Mouse (Mus musculus) c-Kit-positive CD71-positive TER-119-negative erythroid progenitor cells, embryonic 14.5 days (primary cell): ENCODE data around the gene Zfp786.
"Not testable (repeated sequence)": the region's sequence is repeated elsewhere in the genome, so short reads cannot be mapped to it uniquely, and the experiment has no call there.

Experiments used
- DNase-seq: peaks from one replicate; pipeline ENCODE4 v3.0.0-alpha.2; 2013; ENCODE audit warnings: low read depth

Gene Zfp786

DNA sequence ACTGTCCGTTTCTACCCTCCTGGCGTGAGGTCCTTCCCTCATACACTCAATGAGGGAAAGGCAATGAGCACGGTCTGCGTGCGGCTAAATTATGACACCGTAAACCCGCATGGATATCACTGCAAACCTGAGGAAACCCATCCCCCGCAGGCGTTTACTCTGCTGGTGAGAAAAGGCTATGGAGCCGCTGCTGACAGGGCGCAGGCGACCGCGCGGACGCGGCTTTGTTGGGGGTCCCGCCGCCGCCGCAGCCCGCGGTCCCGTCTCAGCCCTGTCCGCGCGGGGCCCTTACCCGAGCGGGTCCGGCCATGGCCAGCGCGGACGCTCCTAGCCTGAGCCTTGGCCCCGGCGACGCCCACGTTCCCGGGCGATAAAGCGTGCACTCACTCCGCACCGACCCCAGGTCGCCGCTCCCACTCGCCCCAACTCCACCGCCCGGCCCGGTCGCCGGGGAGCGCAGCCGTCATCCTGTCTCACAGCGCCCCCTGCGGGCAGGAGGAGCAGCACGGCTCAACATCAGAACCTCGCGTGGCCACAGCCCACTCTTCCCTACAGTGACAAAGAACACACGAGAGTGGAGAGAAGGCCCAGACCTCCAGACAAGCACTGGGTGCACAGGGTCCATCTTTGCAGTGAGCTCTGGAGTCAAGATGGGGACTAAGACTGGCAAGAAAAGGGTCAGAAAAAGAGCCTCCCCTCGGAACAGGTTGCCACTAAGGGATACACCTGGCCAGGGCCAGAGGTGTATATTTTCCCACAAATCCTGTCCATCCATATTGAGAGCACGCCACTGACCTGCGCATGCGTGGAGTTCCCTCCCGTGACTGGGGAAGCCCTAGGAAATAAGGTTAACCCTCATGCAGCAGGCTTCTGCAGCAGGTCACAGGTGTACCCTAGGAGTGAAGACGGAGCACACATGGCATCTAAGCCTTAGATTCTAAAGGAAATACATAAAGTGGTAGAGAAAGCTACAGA lies at the start of gene Zfp786:
Gene Zfp786, minus strand, starts transcription at position 764 of the 975 bp plus-strand sequence.
- DNase-seq, result no peak

DNA sequence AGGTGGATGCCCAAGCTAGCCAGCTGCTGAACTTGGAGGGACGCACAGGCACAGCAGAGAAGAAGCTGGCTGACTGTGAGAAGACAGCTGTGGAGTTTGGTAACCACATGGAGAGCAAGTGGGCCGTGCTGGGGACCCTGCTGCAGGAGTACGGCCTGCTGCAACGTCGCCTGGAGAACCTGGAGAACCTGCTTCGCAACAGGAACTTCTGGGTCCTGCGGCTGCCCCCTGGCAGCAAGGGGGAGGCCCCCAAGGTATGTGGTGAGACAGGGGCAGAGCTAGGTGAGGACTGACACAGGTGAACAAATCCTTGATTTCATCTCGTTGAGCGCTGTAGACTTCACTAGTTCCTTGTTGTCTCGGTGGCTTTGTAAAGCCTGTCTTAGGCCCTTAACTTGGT lies 49.5 kb upstream of the Zfp786 start:
- no peak for DNase-seq

DNA sequence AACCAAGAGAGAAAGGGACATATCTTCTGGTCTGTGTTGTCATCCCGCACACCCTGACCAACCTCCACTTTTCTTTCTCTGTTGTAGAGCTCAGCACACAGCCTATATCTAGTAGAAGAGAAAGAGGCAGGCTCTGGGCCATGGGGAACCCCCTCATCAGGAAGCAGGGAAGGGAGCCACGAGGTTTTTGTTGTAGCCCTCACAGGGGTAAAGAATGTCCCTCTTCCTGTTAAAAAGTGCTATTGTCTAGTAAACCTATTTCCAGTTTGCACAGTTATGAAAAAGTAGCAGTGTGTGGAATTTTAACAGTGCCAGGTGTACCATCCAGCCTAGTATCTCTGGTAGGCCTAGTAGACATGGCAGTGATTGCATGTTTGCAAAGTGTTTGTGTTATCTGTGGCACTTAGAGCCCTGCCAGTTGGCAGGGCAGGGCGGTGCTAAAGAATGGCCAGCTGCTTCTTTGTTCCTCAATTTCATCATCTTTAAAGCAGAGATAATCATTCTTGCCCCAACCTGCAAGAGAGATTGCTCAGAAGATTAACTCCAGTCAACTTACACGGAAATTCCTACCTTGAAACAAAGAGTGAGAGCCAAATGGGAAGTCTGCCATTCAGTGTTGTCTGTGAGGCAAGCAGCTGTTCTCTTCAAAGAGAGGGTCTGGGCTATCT lies 48.5 kb upstream of the Zfp786 start:
- DNase-seq, result no peak

DNA sequence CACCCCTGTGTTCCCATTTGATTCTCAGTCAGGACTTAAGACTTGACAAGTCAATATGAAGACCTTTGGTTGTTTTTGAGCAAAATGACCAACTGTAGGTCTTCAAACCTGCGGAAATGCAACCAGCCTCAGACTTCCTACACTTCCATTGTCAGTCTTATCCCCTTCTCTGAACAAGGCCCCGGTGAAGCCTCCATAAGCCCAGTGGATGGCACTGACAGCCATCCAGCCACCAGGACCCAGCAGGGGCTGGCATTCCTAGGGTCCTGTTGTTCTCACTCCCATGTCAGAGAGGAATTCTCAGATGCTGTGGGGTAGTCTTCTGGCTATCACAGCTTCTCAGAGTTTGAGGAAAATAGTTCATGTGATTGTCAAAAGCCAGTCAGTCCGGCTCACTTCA lies 47.9 kb upstream of the Zfp786 start:
- no peak for DNase-seq

DNA sequence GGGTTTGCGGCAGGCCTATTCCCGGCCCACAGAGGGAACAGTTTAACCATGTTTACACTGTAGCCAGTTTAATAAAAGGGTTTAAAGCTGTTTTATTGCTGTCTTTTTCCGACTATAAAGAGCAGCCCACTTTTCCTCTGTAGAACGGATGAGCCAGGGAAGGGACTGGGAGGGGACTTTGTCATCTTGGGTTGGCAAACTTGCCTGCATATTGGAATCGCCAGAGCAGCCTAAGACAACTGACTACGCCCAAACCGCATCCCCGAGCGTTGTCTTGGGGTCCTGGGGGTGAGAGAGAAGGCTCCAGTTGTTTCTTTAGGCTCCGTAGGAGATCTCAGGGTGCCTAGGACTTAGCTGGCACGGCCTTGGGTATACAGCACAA lies 47.5 kb upstream of the Zfp786 start:
- DNase-seq, result peak; percentile 35

DNA sequence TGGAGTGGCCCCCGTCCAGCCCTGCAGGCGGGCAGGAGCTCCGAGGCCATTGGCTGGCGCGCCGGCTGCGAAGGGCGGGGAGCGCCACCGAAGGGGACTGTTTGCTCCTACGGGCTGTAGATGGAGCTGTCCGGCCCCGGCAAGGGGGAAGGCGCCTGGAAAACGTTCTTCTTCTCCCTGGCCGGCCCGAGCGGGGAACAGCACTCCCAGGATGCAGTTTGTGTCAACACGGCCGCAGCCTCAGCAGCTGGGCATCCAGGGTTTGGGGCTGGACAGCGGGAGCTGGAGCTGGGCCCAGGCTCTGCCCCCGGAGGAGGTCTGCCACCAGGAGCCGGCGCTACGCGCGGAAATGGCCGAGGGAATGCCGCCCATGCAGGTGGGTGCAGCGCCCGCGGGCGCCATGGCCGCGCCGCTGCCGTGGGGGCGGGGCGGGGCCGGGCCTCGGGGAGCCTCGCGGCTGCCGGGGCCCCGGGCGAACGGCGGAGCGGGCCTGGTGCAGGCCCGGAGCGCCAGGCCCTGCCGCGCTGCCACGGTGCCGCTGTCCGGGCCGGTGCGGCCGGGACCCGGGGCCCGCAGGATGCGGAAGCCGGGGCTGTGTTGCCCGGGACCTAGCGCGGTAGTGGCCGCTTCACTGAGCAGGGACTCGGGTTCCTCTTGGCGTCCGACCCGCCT lies 46.9 kb upstream of the Zfp786 start:
- DNase-seq, result peak; percentile 72

DNA sequence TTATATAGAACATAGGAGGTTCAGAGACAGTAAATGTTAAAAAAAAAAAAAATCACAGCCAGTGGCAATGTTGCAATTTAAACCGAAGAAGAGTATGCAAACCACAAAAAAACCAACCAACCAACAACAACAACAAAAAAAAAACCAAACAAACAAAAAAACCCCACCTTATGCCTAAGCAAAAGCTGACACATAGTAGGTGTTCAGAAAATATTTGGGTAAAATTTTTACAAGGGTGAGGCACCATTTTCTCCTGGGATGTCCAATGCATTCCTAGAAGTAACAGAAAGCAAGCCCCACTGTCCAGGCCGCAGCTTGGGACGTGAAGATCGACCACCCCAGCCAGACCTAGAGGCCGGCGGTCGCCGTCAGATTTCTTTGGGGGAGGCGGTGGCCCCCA lies 46.4 kb upstream of the Zfp786 start, which contains the start of gene Zfp282:
Gene Zfp282, plus strand, starts transcription at position 147 of the 400 bp plus-strand sequence.
- DNase-seq, result no peak

DNA sequence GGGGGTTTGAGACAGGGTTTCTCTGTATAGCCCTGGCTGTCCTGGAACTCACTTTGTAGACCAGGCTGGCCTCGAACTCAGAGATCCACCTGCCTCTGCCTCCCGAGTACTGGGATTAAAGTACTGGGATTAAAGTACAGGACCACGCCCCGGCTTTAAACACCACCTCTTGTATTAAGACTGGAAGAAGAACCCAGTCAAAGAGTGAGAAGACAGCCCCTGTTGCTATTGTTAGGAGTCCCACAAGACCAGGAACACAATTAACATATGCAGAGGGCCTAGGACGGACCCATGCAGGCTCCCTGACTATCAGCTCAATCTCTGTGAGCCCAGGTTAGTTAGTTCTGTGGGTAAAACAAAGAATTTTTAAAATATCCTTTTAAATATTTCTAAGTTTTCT lies 41.6 kb upstream of the Zfp786 start:
- DNase-seq, result no peak

DNA sequence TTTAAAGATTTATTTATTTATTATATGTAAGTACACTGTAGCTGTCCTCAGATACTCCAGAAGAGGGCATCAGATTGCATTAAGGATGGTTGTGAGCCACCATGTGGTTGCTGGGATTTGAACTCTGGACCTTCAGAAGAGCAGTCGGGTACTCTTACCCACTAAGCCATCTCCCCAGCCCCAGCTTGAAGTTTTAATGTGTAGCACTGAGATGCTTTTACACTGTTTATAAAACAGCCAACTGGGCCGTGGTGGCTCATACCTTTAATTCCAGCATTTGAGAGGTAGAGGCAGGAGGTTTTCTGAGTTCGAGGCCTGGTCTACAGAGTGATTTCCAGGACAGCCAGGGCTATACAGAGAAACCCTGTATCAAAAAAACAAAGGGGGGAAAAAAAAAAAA lies 27.1 kb upstream of the Zfp786 start:
- not testable (repeated sequence) for DNase-seq

DNA sequence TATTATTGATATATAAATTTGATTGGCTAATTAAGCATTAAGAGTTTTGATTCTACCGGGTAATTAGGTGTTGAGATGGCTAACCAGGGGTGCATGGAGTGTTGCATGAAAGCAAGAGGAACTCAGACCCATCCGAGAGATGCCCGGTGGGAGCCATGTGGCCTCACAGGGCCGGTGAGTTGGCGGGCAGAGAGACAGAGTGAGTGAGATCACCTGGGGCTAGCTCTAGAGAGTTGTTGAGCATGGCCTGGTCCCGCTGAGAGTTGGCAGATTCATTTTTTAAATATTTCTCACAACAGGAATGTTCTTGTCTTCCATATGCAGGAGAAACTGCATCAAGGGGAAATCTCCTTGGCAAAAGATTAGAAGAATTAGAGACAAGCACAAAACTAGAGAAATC lies 26.6 kb upstream of the Zfp786 start:
- no peak for DNase-seq

DNA sequence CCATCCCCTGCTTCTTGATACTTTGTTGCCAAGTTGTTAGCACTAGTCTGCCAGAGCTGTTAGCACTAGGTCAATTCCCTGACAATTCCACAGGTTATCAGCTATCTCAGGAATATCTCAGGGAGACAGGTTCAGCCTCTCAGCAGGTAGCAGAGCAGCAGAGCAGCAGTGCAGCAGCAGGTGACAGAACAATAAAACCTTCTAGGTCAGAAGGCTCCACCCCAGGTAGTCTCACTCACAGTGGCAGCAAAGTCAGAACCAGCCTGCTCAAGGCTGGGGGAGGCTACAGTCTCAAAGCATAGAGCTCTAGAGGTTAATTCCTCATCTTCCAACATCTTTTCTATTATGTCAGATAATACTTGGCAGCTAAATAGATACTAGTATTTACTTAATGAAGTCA lies 15.1 kb upstream of the Zfp786 start:
- no peak for DNase-seq

DNA sequence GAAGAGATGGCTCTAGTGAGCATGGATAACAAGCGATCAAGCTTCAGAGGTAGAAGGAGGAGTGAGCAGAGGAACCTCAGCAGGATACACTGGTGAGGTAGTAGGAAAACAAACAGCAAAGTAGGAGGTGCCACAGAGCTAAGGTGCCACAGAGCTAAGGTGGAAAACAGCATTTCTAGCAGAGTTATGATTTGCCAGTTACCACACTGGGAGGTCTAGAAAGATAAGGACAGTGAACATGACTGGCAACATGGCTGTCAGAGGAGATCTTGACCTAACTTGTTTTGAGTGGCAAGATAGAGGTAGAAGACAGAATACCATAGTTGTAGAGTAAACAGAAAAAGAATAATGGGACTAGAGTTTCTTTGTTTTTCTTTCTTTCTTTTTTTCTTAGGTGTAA lies 11.7 kb upstream of the Zfp786 start:
- no peak for DNase-seq

DNA sequence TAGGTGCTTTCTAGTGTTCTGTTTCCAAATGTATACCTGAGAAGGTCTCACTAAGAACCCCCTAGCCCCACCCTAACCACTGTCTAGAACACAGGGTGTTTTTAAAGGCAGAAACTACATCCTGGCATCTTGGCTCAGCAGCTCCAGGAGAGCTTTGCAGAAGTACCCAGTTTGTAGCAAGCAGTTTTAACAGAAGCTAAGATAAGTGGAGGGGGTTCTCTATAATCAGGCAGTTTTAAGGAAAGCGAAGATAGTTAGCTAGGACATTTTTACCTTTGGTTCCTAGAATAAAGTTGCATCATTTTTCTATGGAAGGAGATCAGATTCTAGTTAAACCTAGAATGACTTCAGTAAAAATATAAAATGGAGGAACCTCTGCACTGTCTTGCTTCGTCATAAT lies 11.2 kb upstream of the Zfp786 start:
- no peak for DNase-seq

DNA sequence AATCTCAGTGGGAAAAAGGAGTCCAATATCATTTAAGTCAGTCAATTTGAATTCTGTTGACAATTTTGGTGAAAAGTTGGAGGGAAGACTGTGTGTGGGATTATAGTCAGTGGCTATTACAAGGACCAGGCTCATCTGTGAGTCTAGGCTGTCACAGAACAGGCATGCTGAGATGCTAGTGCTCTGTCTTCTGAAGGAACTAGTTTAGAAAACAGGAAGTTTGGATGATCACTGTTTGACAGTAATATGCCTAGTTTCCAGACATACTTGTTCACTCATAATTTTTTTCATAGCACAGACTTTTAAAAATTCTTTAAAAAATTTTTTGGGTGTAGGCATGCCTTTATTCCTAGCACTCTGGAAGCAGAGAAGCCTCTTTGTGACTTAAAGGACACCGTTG lies 10.4 kb upstream of the Zfp786 start:
- no peak for DNase-seq

DNA sequence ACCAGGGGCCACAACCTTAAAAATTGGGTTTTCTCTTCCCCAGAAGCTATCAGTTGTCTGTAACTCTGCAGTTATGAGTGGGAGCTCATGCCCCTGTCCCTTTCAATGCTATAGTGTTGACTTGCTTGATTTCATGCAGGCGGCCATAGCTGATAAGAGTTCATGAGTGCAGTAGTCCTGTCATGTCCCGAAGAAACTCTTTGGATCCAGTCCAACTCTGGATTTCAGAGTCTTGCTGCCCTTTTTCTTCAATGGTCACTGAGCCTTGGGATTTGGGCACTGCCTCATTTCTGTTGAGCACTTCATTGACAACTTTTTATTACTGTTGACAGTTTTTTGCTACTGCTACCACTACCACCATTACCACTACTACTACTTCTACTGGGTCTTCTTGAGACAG lies 7.0 kb upstream of the Zfp786 start:
- no peak for DNase-seq

DNA sequence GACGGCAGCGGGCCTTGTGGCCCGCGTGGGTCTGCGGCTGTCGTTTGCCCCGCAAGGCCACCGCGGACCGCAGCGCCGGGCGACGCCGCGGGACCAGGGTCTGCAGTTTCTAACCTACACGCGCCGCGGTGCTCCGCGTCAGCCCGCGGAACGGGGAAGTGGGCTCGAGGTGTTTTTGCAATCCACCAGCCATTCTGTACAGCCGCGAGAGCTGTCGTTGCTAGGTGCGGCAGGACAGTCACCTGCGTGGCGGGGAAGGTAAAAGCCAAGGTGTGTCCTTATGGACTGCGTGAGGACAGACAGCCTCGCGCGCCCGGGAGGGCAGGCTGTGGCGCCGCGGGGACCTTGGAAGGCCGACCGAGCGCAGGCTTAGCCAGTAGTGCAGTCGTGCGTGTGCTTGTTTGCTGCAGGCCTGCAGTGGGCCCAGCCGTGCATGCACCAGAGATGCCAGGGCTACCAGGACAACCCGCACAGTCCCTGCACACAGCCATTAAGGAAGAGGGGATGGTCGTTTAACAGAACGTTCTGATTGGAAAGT lies 5.4 kb upstream of the Zfp786 start:
- no peak for DNase-seq

DNA sequence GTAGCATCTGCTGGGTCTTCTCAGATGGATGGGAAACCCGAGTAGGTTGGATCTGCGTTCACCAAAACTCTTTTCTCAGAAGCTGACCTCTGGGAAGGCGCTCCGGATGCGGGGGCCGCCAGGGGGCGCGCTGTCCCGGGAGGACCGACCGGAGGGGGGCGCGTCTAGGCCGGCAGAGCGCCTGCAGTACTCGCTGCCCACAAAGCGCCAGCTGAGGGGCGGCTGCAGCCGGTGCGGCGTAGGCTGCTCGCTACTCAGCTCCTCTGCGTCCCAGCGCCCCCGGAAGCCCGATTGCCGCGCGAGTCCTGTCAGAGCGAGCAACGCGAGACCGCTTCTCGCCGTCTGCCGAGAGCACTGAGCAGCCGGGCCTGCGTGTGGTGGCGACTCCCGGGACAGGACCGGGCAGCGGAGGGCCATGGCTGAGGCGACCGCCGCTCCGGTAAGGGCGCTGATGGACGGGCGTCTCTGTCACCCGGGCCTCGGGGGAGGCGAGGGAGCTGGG lies 4.9 kb upstream of the Zfp786 start, which contains the start of gene Zfp398:
Gene Zfp398, plus strand, starts transcription at position 180 of the 502 bp plus-strand sequence.
- peak; percentile 85 for DNase-seq

DNA sequence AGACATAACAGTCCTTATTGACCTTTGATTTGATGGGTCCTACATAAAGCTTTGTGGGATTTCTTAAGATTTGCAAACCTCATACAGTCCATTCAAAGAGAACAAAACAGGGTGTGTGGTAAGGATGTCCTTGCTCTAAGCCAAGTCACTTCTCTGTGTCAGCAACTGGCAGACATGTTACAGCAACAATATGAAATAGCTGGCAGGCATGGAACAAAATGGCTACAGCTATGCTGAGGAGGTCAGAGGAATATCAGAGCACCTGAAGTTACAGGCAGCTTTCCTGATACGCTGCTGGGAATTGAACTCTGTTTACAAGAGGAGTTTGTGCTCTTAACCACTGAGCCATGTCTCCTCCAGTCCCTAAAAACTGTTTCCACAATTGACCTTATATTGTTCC lies 1.6 kb upstream of the Zfp786 start:
- DNase-seq, result no peak

DNA sequence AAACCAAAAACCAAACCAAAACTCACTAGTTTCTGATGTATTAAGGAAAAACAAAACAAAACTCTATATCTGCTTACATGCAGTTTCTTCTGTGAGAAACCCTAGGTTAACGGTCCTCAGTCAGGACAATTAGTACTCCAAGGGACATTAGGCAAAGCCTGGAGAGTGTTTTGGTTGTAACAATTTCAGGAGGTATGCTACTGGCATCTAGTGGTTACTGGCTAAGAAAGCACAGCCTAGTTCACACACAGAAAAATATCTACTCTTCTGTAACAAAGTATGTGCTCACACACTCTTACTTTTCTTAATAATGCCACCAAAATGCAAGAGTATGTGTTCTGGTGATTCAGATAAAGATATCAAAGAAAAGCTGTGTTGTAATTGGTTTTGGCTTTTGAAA lies 1.7 kb downstream of the Zfp786 start:
- no peak for DNase-seq

DNA sequence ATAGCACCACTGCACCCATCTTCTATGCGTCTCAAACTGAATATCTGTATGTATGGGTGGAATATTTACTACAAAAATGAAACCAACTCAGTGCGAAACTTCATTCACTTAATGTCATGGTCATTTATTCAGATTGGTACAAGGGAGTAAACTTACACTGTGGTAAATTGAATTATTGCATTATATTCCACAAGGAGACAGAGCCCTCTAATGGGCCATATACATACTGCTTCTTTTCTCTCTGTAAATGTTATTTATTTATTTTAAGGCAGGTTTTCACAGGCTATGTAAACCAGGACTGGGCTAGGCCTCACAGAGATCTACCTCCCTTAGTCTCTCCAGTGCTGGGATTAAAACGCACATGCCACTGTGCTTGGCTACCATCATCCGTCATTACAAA lies 3.2 kb downstream of the Zfp786 start:
- DNase-seq, result no peak

DNA sequence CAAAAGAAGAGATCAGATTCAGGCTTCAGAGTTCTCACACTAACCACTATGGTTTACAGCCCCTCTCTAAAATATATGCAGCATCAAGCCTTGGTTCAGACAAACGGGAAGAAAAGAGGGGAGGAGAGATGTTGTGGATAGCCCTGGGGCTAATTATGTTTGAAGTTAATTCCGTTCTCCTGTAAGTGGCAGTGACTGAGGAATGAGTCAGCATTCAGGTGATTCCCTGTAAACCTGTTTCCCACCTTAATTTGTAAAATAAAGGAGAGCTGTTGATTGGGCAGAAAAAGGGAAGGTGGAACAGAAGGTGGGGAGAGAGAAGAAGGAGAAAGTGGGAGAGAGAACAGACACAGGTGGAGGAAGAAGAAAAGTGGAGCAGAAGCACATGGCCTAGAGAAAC lies 6.4 kb downstream of the Zfp786 start:
- no peak for DNase-seq

DNA sequence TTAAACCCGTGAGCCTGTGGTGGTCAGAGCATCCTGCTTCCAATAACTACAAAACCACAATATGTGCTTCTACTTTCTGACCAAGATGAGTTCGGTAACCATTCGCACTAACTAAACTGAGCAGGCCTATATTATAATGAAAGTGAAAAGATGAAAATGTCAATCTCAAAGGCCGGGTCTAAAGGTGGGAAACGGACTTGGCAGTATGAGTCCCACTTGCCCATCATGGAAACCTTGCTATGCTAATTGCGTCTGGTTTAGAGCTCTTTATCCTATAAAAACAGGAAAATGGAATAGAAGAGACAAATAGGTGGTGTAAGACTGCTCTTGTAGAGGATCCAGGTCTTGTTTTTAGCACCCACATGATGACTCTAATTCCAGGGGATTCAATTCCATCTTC lies 8.9 kb downstream of the Zfp786 start:
- DNase-seq, result no peak
